Mouse (Mus musculus): ENCODE measurements at regions not wholly inside any gene's neighbourhood (a gene's known extent, or its start where the extent isn't known, plus 50 kb on each side); places are given as distances from the start of the nearest gene placed in this dataset.

DNA sequence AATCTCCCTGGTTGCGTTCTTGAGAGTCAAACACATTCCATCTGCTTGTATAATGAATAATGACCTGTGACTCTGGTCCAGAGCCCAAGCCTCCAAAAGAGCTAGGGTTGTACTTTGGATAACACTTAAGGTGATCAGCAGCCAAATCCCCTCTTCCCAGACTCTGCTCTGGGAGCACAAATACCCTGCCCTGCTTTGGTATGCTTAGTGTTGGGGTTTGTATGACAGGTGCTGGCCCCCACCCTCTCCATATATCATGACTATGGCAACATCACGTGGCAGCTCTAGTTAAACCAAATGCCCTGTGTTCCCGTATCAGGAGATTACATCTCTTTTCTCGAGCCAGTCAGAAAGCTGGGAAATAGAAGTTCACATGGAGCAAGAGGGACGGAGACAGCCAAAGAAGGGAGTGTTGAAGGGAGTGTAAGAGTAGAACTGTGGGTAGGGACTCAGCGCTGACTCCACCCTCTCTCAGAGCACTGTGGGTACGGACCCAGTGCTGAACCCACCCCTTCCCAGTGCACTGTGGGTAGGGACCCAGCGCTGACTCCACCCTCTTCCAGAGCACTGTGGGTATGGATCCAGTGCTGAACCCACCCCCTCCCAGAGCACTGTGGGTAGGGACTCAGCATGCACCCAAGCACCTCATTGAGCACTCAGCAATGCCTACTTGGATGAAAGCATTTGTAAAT, 387.4 kb upstream of the Kazn start:
- no peak overlapping the region for H3K4me3 ChIP-seq (ENCODE audit: insufficient read depth, low read depth, low read length)
- no peak overlapping the region for H3K27ac ChIP-seq (replicated peaks; ENCODE audit: low read depth, low read length)
- H3K4me1 ChIP-seq (ENCODE audit: control insufficient read depth, insufficient read depth, insufficient read length, low read length): no peaks in the 10 kb centered on the region

DNA sequence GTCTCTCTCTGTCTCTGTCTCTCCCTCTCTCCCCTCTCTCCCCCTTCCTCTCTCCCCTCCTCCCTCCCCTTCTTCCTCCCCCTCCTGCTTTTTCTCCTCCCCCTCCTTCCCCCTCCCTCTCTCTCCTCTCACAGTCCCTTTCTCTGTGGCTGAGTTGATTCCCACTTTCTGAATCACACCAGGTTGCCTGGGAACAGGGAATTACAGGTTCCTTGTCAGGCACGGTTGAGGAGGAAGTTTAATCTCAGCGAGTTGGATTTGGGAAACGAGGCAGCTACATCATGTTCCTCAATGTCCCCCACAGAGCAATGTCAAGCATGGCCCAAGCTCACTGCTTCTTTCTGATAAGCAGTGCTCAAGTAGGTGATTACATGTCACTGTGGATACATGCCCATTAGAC, 386.3 kb upstream of the Kazn start:
- H3K27ac ChIP-seq (replicated peaks; ENCODE audit: low read depth, low read length): no peak overlapping the region
- H3K4me1 ChIP-seq (ENCODE audit: control insufficient read depth, insufficient read depth, insufficient read length, low read length): no peaks in the 10 kb centered on the region
- H3K4me3 ChIP-seq (ENCODE audit: insufficient read depth, low read depth, low read length): no peak overlapping the region

DNA sequence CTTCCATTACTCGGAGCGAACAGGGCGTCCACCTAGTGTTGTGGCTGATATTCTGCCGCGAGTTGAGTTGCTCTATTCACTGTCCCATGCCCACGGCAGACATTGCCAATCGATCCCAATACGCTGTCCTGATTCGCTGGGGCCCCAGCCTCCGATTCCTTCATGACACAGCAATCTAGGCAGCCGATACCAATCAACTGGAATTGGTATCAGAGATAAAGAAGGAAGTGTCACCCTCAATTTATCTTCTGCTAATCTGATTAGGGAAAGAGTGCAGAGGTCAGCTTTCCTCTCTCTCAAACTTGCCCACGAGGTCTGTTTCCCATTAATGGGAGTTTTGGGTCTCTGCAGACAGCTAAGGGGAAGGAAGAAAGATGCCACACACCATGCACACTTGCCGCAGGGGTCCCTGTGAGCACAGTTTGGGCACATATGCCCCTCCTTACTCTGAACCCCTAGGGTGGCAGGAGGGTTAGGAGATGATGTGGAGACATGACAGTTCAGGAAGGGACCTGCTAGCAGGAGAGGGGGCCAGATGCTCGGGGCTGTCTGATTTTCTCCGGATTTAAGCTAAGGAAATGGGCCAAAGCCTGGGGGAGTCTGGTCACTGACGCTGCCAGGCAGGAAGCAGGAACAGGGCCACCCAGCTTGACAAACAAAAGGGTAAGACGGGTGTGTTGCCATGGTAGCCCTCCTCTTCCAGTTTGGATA, 383.1 kb upstream of the Kazn start:
- Histone ChIP-seq H3K4me3 (ENCODE audit: insufficient read depth, low read depth, low read length) (no peak overlapping the region), H3K4me1 (ENCODE audit: control insufficient read depth, insufficient read depth, insufficient read length, low read length) (no peaks in the 10 kb centered on the region), H3K27ac (replicated peaks; ENCODE audit: low read depth, low read length) (no peak overlapping the region)

DNA sequence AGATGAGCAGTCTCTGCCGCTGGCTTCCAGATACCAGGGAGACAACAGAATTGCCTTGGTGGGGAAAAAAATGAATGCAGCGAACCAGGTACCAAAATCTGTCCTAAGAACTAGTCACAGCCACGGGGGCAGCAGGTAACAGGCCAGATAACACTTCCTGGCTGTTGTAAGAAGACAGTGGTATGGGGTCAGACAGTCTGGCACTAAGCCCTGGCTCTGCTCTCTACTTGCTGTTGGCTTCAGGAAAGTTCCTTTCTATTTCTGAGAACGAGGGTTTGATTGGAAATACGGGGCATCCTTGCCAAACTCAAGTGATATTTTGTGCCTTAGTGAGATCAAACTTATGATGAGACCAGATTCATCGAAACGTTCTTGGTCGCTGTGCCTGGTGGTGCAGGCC, 380.2 kb upstream of the Kazn start:
- no peak overlapping the region for H3K4me3 ChIP-seq (ENCODE audit: insufficient read depth, low read depth, low read length)
- no peaks in the 10 kb centered on the region for H3K4me1 ChIP-seq (ENCODE audit: control insufficient read depth, insufficient read depth, insufficient read length, low read length)
- H3K27ac ChIP-seq (replicated peaks; ENCODE audit: low read depth, low read length): no peak overlapping the region

DNA sequence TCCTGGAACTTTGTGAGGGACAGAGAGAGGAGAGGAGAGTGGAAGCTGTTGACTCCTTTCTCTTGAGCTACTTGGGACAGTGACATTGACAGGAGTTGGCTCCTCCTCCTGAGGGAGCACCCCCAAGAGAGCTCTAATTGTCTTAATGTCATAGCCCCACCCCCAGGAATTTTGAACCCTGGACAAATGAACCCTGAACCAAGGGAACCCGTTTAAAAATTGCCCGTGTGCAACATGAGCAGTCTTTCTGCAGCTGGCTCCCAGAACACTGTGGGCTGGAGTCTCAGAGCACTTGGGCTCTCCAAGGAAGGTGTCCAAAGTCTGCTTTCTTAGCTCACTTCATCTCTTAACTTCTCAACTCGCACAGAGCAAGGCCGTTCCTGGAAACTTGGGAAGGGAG, 379.6 kb upstream of the Kazn start:
- H3K4me1 ChIP-seq (ENCODE audit: control insufficient read depth, insufficient read depth, insufficient read length, low read length): no peaks in the 10 kb centered on the region
- no peak overlapping the region for H3K4me3 ChIP-seq (ENCODE audit: insufficient read depth, low read depth, low read length)
- no peak overlapping the region for H3K27ac ChIP-seq (replicated peaks; ENCODE audit: low read depth, low read length)

DNA sequence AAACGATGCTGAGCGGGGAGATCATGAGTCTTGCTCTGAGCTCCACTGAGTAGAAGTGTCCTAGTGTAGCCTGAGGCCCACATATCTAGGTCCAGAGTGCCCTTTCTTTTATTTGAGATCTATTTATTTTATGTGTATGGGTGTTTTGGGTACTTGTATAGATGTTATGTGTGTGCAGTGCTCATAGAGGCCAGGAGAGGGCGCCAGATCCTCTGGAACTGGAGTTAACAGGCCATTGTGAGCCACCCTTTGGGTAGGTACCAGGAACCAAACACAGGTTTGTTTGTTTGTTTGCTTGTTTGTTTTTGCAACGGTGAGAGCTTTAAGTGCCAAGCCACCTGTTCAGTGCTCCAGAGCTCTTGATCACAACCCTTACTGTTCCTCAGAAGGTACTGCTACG, 378.5 kb upstream of the Kazn start:
- Histone ChIP-seq H3K27ac (replicated peaks; ENCODE audit: low read depth, low read length) (no peak overlapping the region), H3K4me1 (ENCODE audit: control insufficient read depth, insufficient read depth, insufficient read length, low read length) (no peaks in the 10 kb centered on the region)

DNA sequence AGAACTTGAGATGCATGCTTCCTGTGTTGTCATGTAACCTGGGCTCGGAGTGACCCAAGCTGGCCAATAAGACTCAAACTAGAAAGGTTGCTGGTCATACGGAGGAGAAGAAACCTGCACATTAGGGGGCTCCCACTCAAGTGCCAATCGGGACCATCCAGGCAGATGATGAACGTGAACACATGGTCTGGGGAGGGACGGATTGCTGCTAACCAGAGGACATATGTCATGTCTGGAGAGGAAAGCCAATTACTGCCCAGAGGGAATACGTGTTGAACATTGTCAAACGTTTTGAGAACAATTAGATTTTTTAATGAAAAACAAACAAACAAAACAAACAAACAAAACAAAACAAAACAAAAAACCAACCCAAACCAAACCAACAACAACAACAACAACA, 377.7 kb upstream of the Kazn start:
- no peak overlapping the region for H3K4me3 ChIP-seq (ENCODE audit: insufficient read depth, low read depth, low read length)
- no peak overlapping the region for H3K27ac ChIP-seq (replicated peaks; ENCODE audit: low read depth, low read length)
- H3K4me1 ChIP-seq (ENCODE audit: control insufficient read depth, insufficient read depth, insufficient read length, low read length): no peaks in the 10 kb centered on the region

More for the DNA sequence above, 378.5 kb upstream of the Kazn start:
- H3K4me3 ChIP-seq (ENCODE audit: insufficient read depth, low read depth, low read length): no peak overlapping the region

DNA sequence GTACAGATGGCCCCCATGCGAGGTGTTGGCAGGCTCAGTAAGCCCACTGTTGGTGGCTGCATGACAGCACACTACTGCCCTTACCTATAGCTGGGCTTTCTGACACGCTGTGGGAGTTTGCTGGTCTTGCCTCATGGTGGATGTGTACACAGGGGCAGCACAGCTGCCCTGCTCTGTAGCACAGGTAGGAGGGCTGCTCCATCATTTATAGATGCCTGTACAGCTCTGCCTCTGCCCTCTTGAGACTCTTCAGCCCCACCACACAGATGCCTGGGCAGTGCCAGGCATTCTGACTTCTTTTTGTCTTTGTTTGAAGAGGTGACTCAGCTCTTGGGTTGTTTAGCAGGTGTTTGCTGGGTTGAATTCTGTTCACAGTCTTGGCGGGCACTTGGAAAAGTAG, 365.9 kb upstream of the Kazn start:
- Histone ChIP-seq H3K4me3 (ENCODE audit: insufficient read depth, low read depth, low read length) (no peak overlapping the region), H3K27ac (replicated peaks; ENCODE audit: low read depth, low read length) (no peak overlapping the region), H3K4me1 (ENCODE audit: control insufficient read depth, insufficient read depth, insufficient read length, low read length) (no peaks in the 10 kb centered on the region)

DNA sequence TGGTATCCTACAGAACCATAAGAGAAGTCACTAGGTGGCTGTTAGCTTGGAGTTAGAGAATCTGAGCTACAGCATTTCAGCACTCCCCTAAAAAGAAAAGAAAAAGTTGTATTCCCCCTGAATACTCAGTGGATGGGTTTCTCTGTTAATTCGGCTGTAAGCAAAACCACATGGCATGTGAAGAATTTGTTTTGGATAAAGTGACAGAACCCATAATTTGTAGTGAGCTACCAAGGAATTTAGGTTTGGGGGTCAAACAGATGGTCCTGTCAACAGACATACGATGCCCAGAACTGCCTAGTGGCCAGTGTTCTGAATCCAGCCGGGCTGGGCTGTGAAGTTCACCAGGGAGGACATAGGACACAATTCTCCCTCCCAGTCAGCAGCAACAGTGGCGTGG, 358.0 kb upstream of the Kazn start:
- Histone ChIP-seq H3K4me1 (ENCODE audit: control insufficient read depth, insufficient read depth, insufficient read length, low read length) (no peaks in the 10 kb centered on the region), H3K4me3 (ENCODE audit: insufficient read depth, low read depth, low read length) (no peak overlapping the region), H3K27ac (replicated peaks; ENCODE audit: low read depth, low read length) (no peak overlapping the region)

DNA sequence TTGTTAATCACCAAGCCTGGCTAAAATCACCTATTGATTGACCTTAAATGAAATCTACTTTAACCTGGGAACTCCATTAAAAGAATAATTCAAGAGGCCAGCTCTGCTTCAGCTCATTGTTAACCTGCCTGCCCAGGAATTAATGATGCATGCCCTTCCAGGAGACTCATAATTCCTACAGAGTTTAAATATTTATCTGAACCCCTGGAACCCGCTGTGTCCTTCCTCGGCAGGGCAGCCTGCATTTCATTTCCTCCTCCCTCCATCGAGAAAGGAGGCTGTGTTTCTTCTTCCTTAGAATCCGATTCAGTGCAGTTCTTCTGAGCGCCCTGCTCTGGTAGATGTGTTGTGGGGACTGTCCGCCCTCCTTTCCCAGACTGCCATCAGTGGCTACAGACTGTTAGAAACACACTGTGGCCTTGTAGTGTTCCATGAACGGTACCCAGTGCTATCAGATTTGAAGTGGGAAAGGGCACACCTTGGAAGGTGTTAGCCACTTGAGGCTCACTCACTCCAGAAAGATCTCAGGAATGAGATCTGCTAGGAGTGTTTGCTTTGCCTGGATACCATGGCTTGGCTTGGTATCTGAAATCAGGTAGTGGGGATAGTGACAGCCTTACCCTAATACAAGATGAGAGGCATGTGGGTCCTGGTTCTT, 350.0 kb upstream of the Kazn start:
- Histone ChIP-seq H3K4me3 (ENCODE audit: insufficient read depth, low read depth, low read length) (no peak overlapping the region), H3K27ac (replicated peaks; ENCODE audit: low read depth, low read length) (no peak overlapping the region), H3K4me1 (ENCODE audit: control insufficient read depth, insufficient read depth, insufficient read length, low read length) (no peaks in the 10 kb centered on the region)

DNA sequence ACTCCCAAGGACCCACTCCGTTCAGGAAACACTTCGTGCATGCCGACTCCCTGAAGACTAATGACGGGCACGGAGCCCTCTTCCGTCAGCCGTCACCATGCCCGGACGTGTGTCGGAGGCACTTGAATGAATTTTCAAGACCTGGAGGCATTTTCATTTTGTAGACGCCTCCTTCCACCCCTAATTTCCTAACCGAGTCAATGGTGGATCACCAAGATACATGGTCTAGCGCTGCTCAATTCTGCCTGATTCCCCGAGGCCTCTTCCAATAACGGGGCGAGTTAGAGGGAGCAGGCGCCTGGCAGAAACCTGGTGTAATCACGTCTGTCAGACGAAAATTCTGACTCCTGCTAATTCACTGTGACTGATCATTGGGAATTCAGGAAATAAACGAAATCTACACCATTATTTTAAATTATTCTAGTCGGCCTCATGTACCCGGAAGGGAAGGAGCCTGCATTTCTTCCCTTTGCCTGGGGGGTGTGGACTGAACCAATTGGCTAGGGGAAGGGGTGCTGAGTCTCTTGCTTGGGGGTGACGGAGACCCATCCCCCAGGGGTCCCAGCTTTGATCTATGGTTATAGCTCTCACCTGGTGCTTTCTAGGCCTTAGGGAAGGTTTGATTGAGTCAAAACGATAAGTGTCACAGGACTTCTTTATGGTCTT, 349.4 kb upstream of the Kazn start:
- H3K27ac ChIP-seq (replicated peaks; ENCODE audit: low read depth, low read length): no peak overlapping the region
- H3K4me3 ChIP-seq (ENCODE audit: insufficient read depth, low read depth, low read length): no peak overlapping the region
- no peaks in the 10 kb centered on the region for H3K4me1 ChIP-seq (ENCODE audit: control insufficient read depth, insufficient read depth, insufficient read length, low read length)

DNA sequence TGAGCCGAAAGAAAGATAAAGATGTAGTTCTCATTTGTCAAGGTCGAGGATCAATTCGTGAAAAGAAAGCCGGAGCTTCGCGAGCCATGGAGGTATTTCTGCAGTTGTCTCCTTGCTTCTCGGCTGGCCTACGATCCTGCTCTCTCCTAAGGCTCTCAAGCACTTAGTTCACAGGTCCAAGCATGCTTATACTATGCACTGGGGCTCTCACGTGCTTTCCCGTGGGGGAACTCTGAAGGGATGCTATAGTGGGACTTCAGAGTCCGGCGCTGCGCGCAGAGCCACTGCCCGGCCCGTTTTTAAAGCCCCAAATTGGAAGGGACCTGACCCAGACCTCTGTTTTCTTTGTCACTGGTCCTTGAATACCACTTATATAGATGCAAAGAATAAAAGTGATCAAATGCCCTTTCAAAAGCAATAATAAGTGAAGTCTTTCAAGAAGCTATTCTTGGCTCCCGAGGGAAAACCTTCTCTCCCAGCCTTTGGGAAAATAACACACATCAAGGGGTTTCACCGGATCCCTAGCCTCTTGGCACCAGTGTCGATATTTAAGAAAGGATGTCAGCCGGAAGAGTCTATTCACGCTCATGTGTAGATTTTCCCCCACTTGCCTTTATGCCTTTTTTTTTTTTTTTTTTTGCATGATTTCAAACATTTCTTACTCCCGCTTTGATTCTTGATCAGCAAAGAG, 348.3 kb upstream of the Kazn start:
- Histone ChIP-seq H3K4me3 (ENCODE audit: insufficient read depth, low read depth, low read length) (no peak overlapping the region), H3K4me1 (ENCODE audit: control insufficient read depth, insufficient read depth, insufficient read length, low read length) (no peaks in the 10 kb centered on the region), H3K27ac (replicated peaks; ENCODE audit: low read depth, low read length) (no peak overlapping the region)

DNA sequence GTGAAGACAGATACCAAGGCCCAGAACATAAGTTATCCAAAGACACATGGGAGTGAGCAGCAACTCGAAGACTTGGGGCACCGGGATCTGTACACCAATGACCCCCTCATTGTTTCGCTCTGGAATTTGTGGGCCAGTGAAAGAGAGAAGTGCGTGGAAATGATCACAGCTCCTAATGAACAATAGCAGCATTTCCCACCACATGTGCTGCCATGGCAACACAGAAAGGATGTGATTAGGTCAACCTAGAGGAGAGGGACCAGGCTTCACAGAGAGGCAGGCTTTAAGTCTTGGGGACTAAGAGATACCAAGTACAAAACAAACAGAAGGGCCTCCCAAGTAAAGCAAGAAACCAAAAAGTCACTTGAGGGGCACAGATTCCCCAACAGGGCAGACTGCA, 339.3 kb upstream of the Kazn start:
- Histone ChIP-seq H3K4me1 (ENCODE audit: control insufficient read depth, insufficient read depth, insufficient read length, low read length) (no peaks in the 10 kb centered on the region), H3K4me3 (ENCODE audit: insufficient read depth, low read depth, low read length) (no peak overlapping the region), H3K27ac (replicated peaks; ENCODE audit: low read depth, low read length) (no peak overlapping the region)

DNA sequence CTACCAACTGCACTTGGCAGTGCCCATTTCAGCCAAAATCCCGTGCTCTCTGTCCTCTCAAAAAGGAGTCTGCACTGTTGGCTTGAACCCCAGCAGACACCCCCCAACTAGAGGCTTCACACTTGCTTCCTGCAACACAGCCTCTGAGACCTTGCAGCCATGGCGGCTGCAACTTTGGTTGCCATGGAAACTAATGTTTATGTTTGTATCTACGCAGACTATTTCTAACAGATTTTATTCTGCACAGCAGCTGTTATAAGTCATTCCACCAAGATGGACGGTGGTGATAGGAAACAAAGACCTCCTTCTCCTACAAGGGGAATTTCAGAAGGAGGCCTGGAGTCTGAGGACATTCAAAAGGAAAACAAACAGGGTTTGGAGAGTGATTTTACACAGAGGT, 338.3 kb upstream of the Kazn start:
- Histone ChIP-seq H3K27ac (replicated peaks; ENCODE audit: low read depth, low read length) (no peak overlapping the region), H3K4me1 (ENCODE audit: control insufficient read depth, insufficient read depth, insufficient read length, low read length) (no peaks in the 10 kb centered on the region), H3K4me3 (ENCODE audit: insufficient read depth, low read depth, low read length) (no peak overlapping the region)

DNA sequence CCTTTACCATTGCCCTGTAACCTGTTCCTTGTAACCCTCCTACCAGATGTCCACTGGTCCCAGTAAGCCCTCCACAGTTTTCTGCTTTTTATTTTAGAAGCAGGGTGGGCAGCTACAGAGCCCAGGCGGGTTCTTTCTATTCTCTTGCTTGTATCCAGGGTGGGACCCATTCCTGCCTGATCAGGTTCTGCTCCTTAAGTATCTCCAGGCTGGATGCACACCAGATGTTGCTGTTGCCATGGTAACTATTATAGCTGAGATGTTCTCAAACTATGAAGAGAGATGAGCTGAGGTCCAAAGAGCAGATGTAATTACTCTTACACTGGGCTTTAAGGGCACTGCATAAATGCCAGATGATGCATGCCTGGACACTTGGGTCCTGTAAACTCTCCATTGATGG, 335.3 kb upstream of the Kazn start:
- no peak overlapping the region for H3K27ac ChIP-seq (replicated peaks; ENCODE audit: low read depth, low read length)

More for the DNA sequence above, 335.3 kb upstream of the Kazn start:
- H3K4me3 ChIP-seq (ENCODE audit: insufficient read depth, low read depth, low read length): no peak overlapping the region
- no peaks in the 10 kb centered on the region for H3K4me1 ChIP-seq (ENCODE audit: control insufficient read depth, insufficient read depth, insufficient read length, low read length)
